Mouse (Mus musculus): ENCODE measurements at regions not wholly inside any gene's neighbourhood (a gene's known extent, or its start where the extent isn't known, plus 50 kb on each side); places are given as distances from the start of the nearest gene placed in this dataset.
"Not testable (repeated sequence)": the region's sequence is repeated elsewhere in the genome, so short reads cannot be mapped to it uniquely, and the experiment has no call there.

DNA sequence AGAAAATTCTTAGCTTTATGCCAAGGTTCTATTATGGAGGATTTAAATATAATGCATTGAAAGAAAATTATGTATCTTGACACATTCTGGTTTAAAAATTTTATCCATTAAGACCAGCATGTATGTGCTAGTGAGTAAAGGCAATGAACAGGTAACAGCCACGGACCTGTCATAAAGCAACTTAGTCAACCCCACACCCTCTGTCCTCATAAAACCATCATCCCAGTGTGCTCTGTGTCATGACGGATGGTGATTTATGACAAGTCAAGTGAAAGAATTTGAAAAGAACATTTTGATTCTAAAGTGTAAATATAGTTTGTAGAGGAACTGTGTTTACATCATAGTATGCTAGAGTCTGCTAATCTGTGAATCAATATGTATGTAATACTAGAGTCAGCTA lies 946.3 kb upstream of the Cypt12 start:
- DNase-seq (ENCODE audit: low read depth, low spot score): no peak

DNA sequence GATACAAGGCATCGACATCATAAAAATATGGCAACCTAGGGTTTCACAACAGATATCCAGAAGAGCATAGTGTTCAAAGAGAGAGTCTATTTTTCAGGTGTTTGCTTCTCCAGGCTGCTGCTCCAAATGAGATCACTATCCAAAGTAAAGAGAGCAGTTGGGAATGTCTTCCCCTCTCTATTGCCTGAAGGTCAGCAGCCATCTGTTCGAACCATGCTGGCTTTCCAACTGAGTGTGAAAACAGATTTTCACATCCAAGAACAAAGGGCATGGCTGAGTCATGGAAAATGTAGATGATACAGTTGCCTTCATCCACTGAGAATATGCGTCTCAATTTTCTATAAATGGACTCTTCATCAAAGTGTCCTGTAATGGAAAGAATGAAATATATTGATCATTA lies 945.1 kb upstream of the Cypt12 start:
- DNase-seq (ENCODE audit: low read depth, low spot score): peak; percentile 8

DNA sequence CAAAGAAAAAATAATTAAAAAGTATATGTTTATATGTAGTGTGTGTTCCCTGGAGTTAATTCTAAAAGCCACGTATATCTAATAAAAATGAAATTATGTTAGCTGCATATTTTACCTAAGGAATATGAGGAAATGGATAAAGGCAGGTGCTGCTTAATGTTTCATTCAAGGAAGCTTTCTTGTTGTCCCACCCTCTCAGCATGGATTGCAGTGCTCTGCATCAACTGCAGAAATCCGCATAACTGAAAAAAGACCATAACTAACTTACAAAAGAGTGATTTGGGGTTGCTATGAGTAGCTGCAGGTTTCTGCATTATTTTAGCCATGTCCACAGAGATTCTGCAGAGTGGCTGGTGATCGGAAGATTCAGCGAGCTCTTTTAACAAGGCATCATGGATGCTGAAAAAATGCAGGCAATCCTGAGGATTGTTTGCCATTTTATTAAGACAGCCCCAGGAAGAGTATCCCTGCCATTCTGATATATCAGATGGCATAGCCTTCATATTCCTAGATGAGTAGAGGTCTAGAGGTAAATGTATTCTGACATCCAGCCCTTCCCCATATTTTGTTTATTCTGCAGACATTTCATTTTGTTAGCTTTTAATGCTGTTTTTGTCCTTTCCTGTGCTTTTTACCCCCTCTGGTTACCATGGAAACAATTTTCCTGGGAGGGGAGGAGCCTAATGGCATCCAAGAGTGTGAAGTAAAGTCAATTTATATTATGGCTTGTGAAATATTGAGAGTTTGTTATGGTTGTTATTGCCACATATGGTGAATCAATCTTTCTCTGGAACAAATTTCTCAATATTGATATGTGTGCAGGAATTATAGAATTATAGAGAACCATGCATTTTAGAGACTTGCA lies 933.8 kb upstream of the Cypt12 start:
- no peak for DNase-seq (ENCODE audit: low read depth, low spot score)

- DNase-seq (ENCODE audit: low read depth, low spot score): no peak
Measured at GRCm38 (mm10) chr3:17050811-17051210, 897.4 kb upstream of the Cypt12 start.

- not testable (repeated sequence) for DNase-seq (ENCODE audit: low read depth, low spot score)
Measured at GRCm38 (mm10) chr3:17058381-17058780, 889.8 kb upstream of the Cypt12 start.

GRCm38 (mm10) chr3:17106261-17106660 lies 841.9 kb upstream of the Cypt12 start:
- DNase-seq (ENCODE audit: low read depth, low spot score): peak; percentile 0

All from mesoderm, embryonic 11.5 days (tissue).